Mouse (Mus musculus) retina, postnatal 1 day (tissue): ENCODE measurements around the gene Plp2.
"Not testable (repeated sequence)": the region's sequence is repeated elsewhere in the genome, so short reads cannot be mapped to it uniquely, and the experiment has no call there.

Experiments used
- DNase-seq: peaks from one replicate; pipeline ENCODE4 v3.0.0-alpha.2; 2012

Plp2 gene

DNA sequence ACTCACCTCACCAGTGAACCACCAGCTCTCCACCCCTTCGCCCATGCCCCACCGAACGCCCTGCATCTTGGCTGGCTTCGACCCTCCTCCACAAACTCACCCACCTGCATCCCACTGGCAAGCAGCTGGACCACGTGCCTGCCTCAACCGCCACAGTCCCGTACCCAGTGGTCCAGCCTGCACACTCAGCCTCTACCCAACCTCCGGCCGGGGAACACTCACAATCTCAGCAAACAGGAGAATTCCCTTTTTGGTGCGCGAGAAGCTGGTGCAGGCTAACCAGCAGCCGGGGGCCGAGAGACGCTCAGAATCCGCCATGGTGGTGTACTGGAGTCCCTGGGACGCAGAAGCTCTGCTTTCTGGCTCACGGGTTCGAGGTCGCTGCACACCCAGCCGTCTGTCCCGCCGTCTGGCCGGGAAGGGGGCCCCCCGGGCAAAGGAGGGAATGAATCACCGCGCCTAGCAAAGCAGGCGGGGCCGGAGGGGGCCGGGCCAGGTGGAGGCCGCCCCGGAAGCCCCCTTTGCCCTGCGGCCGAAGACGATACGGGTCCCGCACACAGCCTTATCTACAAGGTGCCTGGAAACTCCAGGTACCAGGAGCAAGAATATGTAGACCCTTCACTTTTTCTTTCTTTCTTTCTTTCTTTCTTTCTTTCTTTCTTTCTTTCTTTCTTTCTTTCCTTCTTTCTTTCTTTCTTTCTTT, at the start of gene Plp2:
Gene Plp2 (minus strand): TSS at position 470 of the 703 bp plus-strand sequence.
- no peak for DNase-seq

DNA sequence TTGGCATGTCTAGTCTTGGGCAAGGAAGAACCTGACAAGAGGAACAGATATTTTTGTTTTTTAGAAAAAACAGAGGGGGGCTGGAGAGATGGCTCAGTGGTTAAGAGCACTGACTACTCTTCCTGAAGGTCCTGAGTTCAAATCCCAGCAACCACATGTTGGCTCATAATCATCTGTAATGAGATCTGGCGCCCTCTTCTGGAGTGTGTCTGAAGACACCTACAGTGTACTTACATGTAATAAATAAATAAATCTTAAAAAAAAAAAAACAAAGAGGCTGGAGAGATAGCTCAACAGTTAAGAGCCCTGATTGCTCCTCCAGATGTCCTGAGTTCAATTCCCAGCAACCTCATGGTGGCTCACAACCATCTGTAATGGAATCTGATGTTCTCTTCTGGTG, 44.9 kb upstream of the Plp2 start:
- not testable (repeated sequence) for DNase-seq

DNA sequence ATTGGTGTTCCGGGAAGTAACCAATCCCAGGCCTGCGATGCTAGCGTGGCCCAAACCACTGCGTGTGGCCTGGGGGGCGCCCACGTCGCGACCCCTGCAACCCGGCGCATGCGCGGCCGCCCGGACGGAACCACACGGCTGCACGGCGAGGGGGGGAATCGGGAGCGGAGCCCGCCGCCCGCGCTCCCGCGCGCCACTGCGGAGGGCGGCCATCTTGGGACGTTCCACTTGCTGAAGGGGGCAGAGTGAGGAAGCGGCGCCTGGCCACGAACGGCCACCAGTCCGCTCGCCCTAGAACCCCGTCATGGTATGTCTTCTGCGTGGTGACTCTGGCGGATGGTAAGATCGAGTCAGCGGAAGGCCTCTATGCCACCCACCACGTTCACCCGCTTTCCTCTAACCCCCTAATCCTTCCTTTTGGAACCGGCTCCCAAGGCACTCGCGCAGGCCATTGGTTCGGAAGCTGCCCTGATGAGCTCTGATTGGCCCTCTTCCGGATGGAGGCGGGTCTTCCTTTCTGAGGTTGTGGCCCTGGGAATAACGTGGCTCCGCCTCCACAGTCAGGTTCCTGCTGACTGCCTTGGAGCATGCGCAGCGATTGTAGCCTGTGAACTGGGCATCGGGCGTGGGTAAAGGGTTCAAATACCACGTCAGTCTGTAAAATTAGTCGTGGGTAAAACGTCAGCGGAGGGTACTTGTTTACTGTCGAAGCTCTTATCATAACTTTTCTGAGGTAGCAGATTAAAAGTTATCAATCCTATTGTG, 43.1 kb upstream of the Plp2 start, which contains the start of gene Wdr45:
Gene Wdr45 (plus strand): TSS at position 199 of the 765 bp plus-strand sequence.
- peak; percentile 98 for DNase-seq

DNA sequence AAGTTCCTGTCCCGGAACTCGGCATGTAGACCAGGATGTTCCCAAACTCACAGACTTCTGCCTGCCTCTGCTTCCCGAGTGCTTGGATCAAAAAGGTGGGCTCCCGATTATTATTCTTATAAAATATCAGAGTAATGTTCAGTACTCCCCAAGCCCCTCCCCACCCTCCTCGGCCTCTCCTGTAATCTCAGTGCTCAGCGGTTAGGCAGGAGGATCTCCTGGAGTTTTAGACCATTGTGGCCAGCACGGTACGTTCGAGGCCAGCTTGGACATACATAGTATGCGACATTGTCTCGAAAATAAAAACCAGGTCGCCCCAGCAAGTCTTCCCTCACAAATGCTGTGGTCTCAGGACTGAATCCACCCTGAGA, 42.6 kb upstream of the Plp2 start:
- not testable (repeated sequence) for DNase-seq

DNA sequence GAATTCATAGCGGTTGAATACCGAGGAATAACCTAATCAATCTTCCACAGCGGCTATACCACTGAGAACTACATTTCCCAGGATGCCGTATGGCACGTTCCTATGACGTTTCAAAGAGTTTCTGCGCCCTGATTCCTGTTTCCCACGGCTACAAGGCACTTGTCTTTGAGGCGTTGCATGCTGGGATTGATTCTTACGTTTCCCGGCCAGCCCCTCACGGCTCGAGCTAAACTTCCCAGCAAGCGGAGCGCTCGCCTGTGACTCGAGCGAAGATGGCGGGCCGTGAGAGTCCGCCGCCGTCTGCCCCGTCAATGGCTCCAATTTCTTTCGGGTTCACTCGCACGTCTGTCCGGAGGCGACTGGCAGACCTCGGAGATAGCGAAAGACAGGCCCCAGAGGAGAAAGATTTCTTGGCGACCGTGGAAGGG, 25.8 kb upstream of the Plp2 start, which contains the start of gene Gpkow:
Gene Gpkow (plus strand): TSS at position 178 of the 428 bp plus-strand sequence.
- peak; percentile 96 for DNase-seq

GRCm38 (mm10) chrX:7696520-7696919, 25.3 kb upstream of the Plp2 start:
- no peak for DNase-seq

DNA sequence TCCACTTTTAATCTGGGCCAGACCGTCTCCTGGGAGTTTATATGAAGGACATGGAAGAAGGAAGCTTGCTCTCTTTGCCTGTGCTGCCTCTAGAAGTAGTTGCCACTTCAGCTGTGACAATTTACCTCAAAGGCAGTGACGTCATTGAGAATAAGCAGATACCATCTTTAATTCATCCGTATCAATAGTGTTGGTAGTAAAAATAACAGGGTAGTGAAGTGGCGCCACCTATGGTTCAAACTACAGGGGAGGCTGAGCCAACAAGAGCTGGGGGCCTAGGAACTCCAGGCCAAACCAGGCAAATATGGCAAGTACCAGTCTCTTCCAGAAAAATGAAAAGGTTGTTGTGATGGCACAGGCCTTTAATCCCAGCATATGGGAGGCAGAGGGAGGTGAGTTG, 21.7 kb upstream of the Plp2 start:
- peak; percentile 32 for DNase-seq

DNA sequence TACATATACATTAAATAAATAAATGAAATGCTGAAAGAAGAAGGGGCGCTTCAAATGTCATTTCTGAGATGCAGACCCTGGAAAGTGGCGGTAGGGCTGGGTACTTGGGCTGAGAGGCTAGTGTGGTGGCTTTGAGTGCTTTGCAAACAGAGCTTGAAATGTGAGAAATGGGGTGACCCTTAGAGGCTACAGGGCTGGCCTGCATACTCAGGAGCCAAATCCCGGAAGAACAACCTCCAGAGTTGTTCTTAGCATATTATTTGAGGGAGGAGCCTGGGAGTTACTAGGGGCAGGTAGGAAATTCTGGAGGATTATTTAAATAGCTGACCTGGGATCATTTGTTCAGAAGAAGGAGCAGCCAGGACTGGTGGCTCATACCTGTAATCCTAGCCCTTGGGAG, 19.3 kb upstream of the Plp2 start:
- DNase-seq: no peak

GRCm38 (mm10) chrX:7688321-7688720, 17.1 kb upstream of the Plp2 start:
- DNase-seq: no peak

- no peak for DNase-seq
Observed at GRCm38 (mm10) chrX:7680864-7681263, 9.7 kb upstream of the Plp2 start, which contains the start of gene Magix. TSS of gene Magix (minus strand) at chrX:7681251.

DNA sequence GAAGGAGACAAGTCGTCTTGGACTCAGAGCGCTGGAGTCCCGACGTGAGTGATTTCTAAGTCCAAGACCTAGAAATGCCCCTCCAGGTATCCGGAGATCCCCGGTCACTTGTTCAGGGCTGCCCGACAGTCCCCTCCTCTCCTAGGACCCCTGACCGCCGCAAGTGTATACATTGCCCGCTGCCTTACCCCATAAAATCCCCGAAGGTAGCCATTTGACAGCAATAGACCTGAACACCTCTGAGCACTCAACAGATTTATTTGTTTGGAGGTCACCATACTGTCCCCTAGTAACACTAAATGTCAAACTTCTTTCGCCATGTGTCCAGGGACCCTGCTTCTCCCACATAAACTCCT, 8.8 kb upstream of the Plp2 start:
- DNase-seq: no peak

GRCm38 (mm10) chrX:7679405-7680056, 8.3 kb upstream of the Plp2 start:
- peak; percentile 92 for DNase-seq

DNA sequence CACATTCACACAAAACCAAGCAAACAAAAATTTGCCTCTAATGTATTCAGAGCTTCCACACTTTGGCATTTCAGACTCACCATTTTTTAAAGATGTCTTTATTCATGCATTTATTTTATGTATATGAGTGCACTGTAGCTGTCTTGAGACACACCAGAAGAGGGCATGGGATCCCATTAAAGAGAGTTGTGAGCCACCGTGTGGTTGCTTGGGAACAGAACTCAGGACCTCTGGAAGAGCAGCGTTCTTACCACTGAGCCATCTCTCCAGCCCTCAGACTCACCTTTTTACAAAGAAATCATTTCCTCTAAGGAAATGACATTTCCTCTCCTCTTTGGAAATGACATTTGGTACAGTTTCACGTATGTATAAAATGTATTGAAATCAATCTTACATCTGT, 7.8 kb upstream of the Plp2 start:
- DNase-seq: no peak

GRCm38 (mm10) chrX:7675001-7675380, 3.8 kb upstream of the Plp2 start:
- no peak for DNase-seq

- DNase-seq: peak; percentile 34
Observed at GRCm38 (mm10) chrX:7674284-7675000, 3.3 kb upstream of the Plp2 start.

DNA sequence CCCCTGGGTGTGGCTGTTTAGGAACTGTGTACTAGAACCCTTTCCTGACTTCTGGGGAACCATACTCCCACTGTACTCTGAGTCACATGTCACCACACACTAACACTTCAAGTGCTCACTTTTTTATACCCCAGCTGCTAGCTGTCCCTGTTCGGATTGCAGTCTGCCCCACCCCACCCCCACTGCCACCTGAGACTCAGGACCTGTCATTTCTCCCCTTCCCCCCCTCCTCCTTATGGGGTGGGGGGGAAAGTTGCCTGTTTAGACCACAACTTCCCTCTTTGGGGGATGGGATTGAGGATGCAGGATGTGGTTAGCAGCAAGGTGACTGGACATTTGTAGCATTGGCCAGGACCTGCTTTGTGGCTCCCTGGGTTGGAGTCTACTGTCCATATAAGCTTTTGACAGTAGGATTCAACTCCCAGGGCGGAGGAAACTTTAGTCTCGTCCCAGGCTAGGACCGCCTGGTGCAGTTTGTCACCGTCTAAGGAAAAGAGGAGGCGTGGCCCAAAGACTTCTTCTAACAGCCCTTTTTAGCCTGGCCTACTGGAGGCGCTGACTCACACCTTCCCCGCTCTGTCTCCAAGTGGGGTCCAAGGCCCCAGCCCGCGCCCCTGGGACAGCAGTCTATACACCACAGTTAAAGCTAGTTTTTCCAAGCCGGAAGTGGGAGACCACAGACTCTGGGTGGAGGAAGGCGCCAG, 2.5 kb upstream of the Plp2 start:
- no peak for DNase-seq

DNA sequence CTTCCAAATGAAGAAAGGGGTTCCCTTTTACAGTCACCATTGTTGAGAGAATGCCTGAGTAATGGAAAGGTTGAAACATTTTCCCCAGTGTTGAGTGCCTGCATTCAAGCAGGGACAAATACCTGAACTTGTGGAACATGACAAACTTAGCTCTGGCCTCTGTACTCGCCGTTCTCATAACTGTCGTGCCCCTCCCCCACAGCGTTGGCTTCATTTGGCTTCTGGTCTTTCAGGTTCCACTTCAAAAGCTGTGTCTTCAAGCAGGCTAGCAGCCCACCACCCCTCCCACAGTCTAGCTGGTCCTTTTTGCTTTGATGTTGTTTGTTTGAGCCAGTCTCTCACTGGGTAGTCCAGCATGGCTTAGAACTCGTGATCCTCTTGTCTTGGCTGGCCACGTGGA, 1.5 kb upstream of the Plp2 start:
- DNase-seq: no peak

- peak; percentile 72 for DNase-seq
Observed at GRCm38 (mm10) chrX:7670390-7670881, 754 bp downstream of the Plp2 start.

DNA sequence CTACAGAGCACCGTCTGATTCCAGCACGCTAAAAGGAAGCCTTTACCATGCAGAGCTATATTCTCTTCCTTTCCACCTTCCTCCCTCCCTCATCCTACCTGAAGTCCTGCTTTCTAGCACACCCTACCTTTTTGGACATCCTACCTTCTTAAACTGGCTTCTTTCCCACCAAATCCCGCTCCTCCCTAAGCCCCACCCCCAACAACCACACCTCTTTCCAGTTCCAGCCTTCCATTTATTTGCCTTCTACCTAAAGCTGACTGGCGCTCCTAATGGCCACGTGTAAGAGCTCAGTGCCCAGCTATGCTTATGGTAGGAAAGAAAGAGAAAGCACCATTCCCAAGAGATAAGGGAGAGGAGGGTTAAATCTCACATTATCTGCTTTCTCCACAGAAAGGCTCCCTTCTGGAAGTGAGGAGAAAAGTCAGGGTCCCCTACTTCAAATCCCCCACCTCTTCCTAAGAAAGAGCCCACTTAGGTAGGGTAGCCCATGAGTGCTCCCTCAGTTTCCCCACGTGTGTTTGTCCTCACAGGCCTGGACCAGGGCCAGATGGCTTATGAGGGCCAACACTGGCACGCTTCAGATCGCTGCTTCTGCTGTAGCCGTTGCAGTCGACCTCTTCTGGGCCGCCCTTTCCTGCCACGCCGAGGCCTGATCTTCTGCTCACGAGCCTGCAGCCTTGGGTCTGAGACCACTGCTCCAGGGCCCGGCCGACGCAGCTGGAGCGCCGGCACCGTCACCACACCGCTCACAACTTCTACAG, 5.3 kb downstream of the Plp2 start:
- DNase-seq: no peak

GRCm38 (mm10) chrX:7664791-7665190, 6.4 kb downstream of the Plp2 start:
- DNase-seq: no peak

DNA sequence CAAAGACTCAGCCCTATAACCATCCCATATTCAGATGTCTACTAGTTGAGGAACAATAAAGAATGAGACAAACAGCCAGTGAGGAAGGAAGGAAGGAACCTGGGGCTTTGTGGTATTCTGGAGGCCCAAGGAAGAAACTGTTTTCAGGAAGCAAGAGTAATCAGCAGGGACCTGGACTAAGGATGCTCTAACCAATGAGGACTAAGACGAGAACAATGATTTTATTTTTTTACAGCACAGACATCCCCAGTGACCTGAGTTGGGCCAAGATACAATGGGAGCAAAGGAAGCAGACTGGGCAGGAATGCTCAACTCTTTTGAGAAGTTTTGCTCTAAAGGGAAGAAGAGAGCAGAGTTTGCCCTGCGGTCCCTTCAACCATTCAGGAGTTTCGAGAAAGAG, 8.3 kb downstream of the Plp2 start:
- no peak for DNase-seq
